Mouse (Mus musculus): ENCODE results near the gene Ctsl. TPM values are rescaled to one million over a fixed set of nuclear protein-coding genes. Genes with fewer than 3 reads are reported as not detected.

Gene Ctsl
- polyA plus RNA-seq, 1 experiment from 2014 or later = 280 TPM

GRCm38 (mm10) chr13:64402006-64402405, 31.3 kb upstream of the Ctsl start:
- WGBS = 52% methylated on average over 3 of the region's 3 CpGs

GRCm38 (mm10) chr13:64400801-64401361, 30.2 kb upstream of the Ctsl start:
- Histone ChIP-seq H3K4me2 (peak overlapping the region; percentile 22; the same call in 1 of the 2 replicates), H3K36me3 (no peaks in the 10 kb centered on the region), H3K4me1 (replicated peaks) (peaks cover 16% of the 10 kb centered on the region; the same call in 1 of the 2 replicates), H3K27ac (ENCODE audit: poor library complexity, severe bottlenecking) (peak overlapping the region; percentile 57), H3K9ac (no peak overlapping the region), H3K27me3 (replicated peaks) (no peaks in the 10 kb centered on the region), H3K4me3 (no peak overlapping the region), H3K9me3 (replicated peaks) (no peaks in the 10 kb centered on the region)
- 43% methylated on average over 7 of the region's 7 CpGs for WGBS
- ATAC-seq (ENCODE audit: insufficient number of reproducible peaks, low FRiP score) = no peak

More at GRCm38 (mm10) chr13:64402006-64402405, 31.3 kb upstream of the Ctsl start:
- Histone ChIP-seq H3K9me3 (replicated peaks) (no peaks in the 10 kb centered on the region), H3K36me3 (no peaks in the 10 kb centered on the region), H3K9ac (no peak overlapping the region), H3K27me3 (replicated peaks) (no peaks in the 10 kb centered on the region), H3K4me1 (replicated peaks) (peaks cover 14% of the 10 kb centered on the region; the same call in 1 of the 2 replicates), H3K4me2 (no peak overlapping the region), H3K27ac (ENCODE audit: poor library complexity, severe bottlenecking) (0 out of 2 replicates have a peak overlapping the region, but pooled peaks have one; percentile 28), H3K4me3 (no peak overlapping the region)
- no peak for ATAC-seq (ENCODE audit: insufficient number of reproducible peaks, low FRiP score)

GRCm38 (mm10) chr13:64399906-64400305, 29.2 kb upstream of the Ctsl start:
- WGBS = 55% methylated on average over 3 of the region's 3 CpGs
- Histone ChIP-seq H3K4me3 (no peak overlapping the region), H3K9me3 (replicated peaks) (no peaks in the 10 kb centered on the region), H3K27me3 (replicated peaks) (no peaks in the 10 kb centered on the region), H3K27ac (ENCODE audit: poor library complexity, severe bottlenecking) (no peak overlapping the region), H3K9ac (no peak overlapping the region), H3K4me1 (replicated peaks) (peaks cover 13% of the 10 kb centered on the region; the same call in 1 of the 2 replicates), H3K4me2 (no peak overlapping the region), H3K36me3 (no peaks in the 10 kb centered on the region)
- no peak for ATAC-seq (ENCODE audit: insufficient number of reproducible peaks, low FRiP score)

DNA sequence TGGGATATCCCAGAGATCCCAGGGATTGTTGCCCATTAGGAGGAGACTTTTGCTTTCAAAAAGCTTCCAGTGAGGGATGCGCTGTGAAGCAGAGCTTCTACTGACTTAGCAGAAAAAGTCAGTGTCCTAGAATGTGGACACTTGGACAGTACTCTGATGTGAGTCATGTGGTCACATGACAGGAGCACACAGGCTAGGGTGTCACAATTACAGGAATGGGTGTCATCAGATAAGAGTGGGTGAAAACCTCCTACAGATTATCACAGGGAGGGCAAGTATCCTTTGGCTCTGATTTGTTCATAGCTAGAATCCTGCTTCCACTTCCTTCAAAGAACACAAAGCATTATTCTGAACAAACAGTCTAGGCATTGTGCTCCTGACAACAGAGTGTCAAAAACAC, 27.4 kb upstream of the Ctsl start:
- Histone ChIP-seq H3K4me2 (no peak overlapping the region), H3K9me3 (replicated peaks) (no peaks in the 10 kb centered on the region), H3K4me1 (replicated peaks) (peaks cover 12% of the 10 kb centered on the region; the same call in 1 of the 2 replicates), H3K27ac (ENCODE audit: poor library complexity, severe bottlenecking) (no peak overlapping the region), H3K36me3 (no peaks in the 10 kb centered on the region), H3K4me3 (no peak overlapping the region), H3K27me3 (replicated peaks) (no peaks in the 10 kb centered on the region), H3K9ac (no peak overlapping the region)
- no peak for ATAC-seq (ENCODE audit: insufficient number of reproducible peaks, low FRiP score)
- WGBS = 92% methylated on average over 1 of the region's 1 CpGs

DNA sequence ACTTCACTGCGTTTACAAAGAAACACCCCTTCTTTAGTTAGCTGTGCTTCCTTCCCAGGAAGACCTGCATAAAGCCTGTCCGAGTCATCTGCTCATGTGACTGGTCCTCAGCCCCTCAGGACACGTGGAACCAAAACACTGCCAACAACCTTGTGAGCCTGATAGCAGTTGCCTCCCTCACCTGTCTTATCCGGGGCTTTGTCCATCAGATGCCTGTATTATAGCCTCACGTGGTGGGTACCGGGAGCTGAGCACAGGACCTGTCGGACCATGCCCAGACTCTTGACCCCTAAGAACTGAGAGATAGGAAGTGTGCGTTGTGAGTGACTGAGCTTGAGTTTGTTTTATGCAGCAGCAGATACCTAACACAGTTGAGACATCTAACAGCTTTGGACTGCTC, 26.3 kb upstream of the Ctsl start:
- Histone ChIP-seq H3K4me3 (no peak overlapping the region), H3K9me3 (replicated peaks) (no peaks in the 10 kb centered on the region), H3K4me2 (no peak overlapping the region), H3K27ac (ENCODE audit: poor library complexity, severe bottlenecking) (no peak overlapping the region), H3K9ac (no peak overlapping the region), H3K4me1 (replicated peaks) (peaks cover 11% of the 10 kb centered on the region; the same call in 1 of the 2 replicates), H3K27me3 (replicated peaks) (no peaks in the 10 kb centered on the region), H3K36me3 (no peaks in the 10 kb centered on the region)
- 41% methylated on average over 8 of the region's 8 CpGs for WGBS
- no peak for ATAC-seq (ENCODE audit: insufficient number of reproducible peaks, low FRiP score)

- Histone ChIP-seq H3K9ac (no peak overlapping the region), H3K27me3 (replicated peaks) (no peaks in the 10 kb centered on the region), H3K9me3 (replicated peaks) (no peaks in the 10 kb centered on the region), H3K4me3 (no peak overlapping the region), H3K4me2 (no peak overlapping the region), H3K36me3 (no peaks in the 10 kb centered on the region), H3K4me1 (replicated peaks) (no peaks in the 10 kb centered on the region), H3K27ac (ENCODE audit: poor library complexity, severe bottlenecking) (no peak overlapping the region)
- ATAC-seq (ENCODE audit: insufficient number of reproducible peaks, low FRiP score) = no peak
- 68% methylated on average over 4 of the region's 4 CpGs for WGBS
Measured at GRCm38 (mm10) chr13:64388415-64388814, 17.7 kb upstream of the Ctsl start.

GRCm38 (mm10) chr13:64386048-64386447, 15.4 kb upstream of the Ctsl start:
- H3K4me2 ChIP-seq = no peak overlapping the region
- 17% methylated on average over 2 of the region's 2 CpGs for WGBS
- ATAC-seq (ENCODE audit: insufficient number of reproducible peaks, low FRiP score) = no peak

DNA sequence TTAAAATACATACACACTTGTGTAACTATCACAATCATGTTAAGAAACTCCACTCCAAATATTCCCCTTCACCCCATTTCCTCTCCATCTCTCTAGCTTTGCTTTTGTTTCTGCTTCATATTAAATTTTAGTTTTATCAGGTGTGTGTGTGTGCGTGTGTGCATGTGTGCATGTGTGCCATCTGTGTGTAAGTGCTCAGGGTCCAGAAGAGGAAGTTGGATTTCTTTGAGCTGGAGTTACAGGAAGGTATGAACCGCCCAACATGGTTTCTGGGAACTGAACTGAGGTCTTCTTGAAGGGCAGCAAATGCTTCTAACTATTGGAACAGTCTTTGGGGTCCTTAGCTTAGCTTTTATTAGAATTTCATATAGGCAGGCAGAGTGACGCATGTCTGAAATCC, 14.2 kb upstream of the Ctsl start:
- H3K4me3 ChIP-seq = no peak overlapping the region
- H3K4me2 ChIP-seq = no peak overlapping the region
- H3K27ac ChIP-seq (ENCODE audit: poor library complexity, severe bottlenecking) = no peak overlapping the region
- no peaks in the 10 kb centered on the region for H3K9me3 ChIP-seq (replicated peaks)
- H3K27me3 ChIP-seq (replicated peaks) = no peaks in the 10 kb centered on the region
- H3K36me3 ChIP-seq = no peaks in the 10 kb centered on the region
- H3K9ac ChIP-seq = no peak overlapping the region
- ATAC-seq (ENCODE audit: insufficient number of reproducible peaks, low FRiP score) = no peak
- no peaks in the 10 kb centered on the region for H3K4me1 ChIP-seq (replicated peaks)
- WGBS = 82% methylated on average over 3 of the region's 3 CpGs

More at GRCm38 (mm10) chr13:64386048-64386447, 15.4 kb upstream of the Ctsl start:
- Histone ChIP-seq H3K27ac (ENCODE audit: poor library complexity, severe bottlenecking) (no peak overlapping the region), H3K36me3 (no peaks in the 10 kb centered on the region), H3K9ac (no peak overlapping the region), H3K4me3 (no peak overlapping the region), H3K27me3 (replicated peaks) (no peaks in the 10 kb centered on the region), H3K4me1 (replicated peaks) (no peaks in the 10 kb centered on the region), H3K9me3 (replicated peaks) (no peaks in the 10 kb centered on the region)

GRCm38 (mm10) chr13:64380251-64380650, 9.6 kb upstream of the Ctsl start:
- no peak overlapping the region for H3K4me3 ChIP-seq
- no peak for ATAC-seq (ENCODE audit: insufficient number of reproducible peaks, low FRiP score)
- H3K9me3 ChIP-seq (replicated peaks) = no peaks in the 10 kb centered on the region
- H3K36me3 ChIP-seq = no peaks in the 10 kb centered on the region
- H3K4me2 ChIP-seq = no peak overlapping the region
- no peak overlapping the region for H3K27ac ChIP-seq (ENCODE audit: poor library complexity, severe bottlenecking)
- WGBS = 79% methylated on average over 2 of the region's 2 CpGs
- no peak overlapping the region for H3K9ac ChIP-seq
- H3K4me1 ChIP-seq (replicated peaks) = 0 out of 2 replicates have a peak, but pooled peaks cover 1% of the 10 kb centered on the region
- H3K27me3 ChIP-seq (replicated peaks) = no peaks in the 10 kb centered on the region

GRCm38 (mm10) chr13:64378601-64379000, 7.9 kb upstream of the Ctsl start:
- Histone ChIP-seq H3K9ac (no peak overlapping the region), H3K9me3 (replicated peaks) (no peaks in the 10 kb centered on the region), H3K4me1 (replicated peaks) (peaks cover 9% of the 10 kb centered on the region), H3K27me3 (replicated peaks) (no peaks in the 10 kb centered on the region), H3K36me3 (no peaks in the 10 kb centered on the region), H3K4me2 (no peak overlapping the region), H3K4me3 (no peak overlapping the region), H3K27ac (ENCODE audit: poor library complexity, severe bottlenecking) (no peak overlapping the region)
- no peak for ATAC-seq (ENCODE audit: insufficient number of reproducible peaks, low FRiP score)
- 82% methylated on average over 4 of the region's 4 CpGs for WGBS

DNA sequence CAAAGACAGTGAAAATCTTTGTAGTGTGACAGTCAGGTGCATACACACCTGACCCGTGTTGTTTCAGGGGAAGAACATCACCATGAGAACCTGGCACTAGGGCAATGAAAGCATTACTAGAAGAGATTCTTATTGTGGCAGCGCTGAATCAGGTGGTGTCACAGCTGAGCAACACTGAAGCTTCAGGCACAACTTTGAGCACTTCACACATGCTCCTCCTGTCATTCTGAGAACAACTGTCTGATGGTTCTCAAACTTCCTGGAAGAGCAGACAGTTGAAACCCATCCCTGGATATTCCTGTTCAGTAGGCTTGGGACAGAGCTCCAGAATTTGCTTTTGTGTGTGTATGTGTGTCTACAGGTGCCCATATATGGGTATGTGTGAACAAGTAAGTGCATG, 5.8 kb upstream of the Ctsl start:
- Histone ChIP-seq H3K4me1 (replicated peaks) (peaks cover 12% of the 10 kb centered on the region), H3K9me3 (replicated peaks) (no peaks in the 10 kb centered on the region), H3K36me3 (no peaks in the 10 kb centered on the region), H3K4me3 (no peak overlapping the region), H3K27me3 (replicated peaks) (no peaks in the 10 kb centered on the region), H3K27ac (ENCODE audit: poor library complexity, severe bottlenecking) (no peak overlapping the region), H3K4me2 (no peak overlapping the region), H3K9ac (no peak overlapping the region)
- 77% methylated on average over 2 of the region's 2 CpGs for WGBS
- ATAC-seq (ENCODE audit: insufficient number of reproducible peaks, low FRiP score) = no peak

- Histone ChIP-seq H3K4me2 (peak overlapping the region; percentile 3; the same call in 1 of the 2 replicates), H3K9me3 (replicated peaks) (no peaks in the 10 kb centered on the region), H3K9ac (no peak overlapping the region), H3K27ac (ENCODE audit: poor library complexity, severe bottlenecking) (no peak overlapping the region), H3K36me3 (no peaks in the 10 kb centered on the region), H3K4me3 (no peak overlapping the region), H3K4me1 (replicated peaks) (peaks cover 12% of the 10 kb centered on the region), H3K27me3 (replicated peaks) (no peaks in the 10 kb centered on the region)
- 4% methylated on average over 7 of the region's 7 CpGs for WGBS
- peak; percentile 16; the same call in 1 of the 2 replicates for ATAC-seq (ENCODE audit: insufficient number of reproducible peaks, low FRiP score)
Measured at GRCm38 (mm10) chr13:64375160-64375559, 4.5 kb upstream of the Ctsl start.

Measured in heart, embryonic 12.5 days (tissue).